Mouse (Mus musculus) embryonic fibroblast, embryonic 13.5 days (primary cell): ENCODE results near the gene Ddah1. TPM values are rescaled to one million over a fixed set of nuclear protein-coding genes. Genes with fewer than 3 reads are reported as not detected.
A peak's percentile ranks its signal among the peaks of the same experiment; 100 is the strongest.

Source experiments
- H3K27ac ChIP-seq: 2 replicates; pipeline ENCODE4 v1.5.1; 2012; ENCODE audit warnings: low read length, control low read depth, inconsistent platforms; ENCODE audit not compliant: insufficient read depth
- H3K4me1 ChIP-seq: 2 replicates; pipeline ENCODE4 v1.6.1; 2011; ENCODE audit warnings: low read length; ENCODE audit not compliant: control insufficient read depth, insufficient read depth
- H3K4me3 ChIP-seq: 2 replicates; pipeline ENCODE4 v1.5.1; 2011; ENCODE audit warnings: mild to moderate bottlenecking, control low read depth, low read length; ENCODE audit not compliant: insufficient read depth
- CTCF ChIP-seq: IDR thresholded peaks from 2 replicates; pipeline ENCODE4 v1.5.1; 2011; ENCODE audit warnings: mild to moderate bottlenecking, control low read depth, low read length, moderate library complexity, borderline replicate concordance; ENCODE audit not compliant: insufficient read depth
- POLR2A ChIP-seq: IDR thresholded peaks from 2 replicates; pipeline ENCODE4 v1.6.1; 2011; ENCODE audit warnings: low read depth, mild to moderate bottlenecking, control low read depth, low read length, moderate library complexity
- polyA plus RNA-seq: library from polyadenylated mRNA; stranded (reverse); fragments of >200 nt; gene quantifications from 2 replicates; pipeline ENCODE4 v1.2.4, GENCODE M21; 2011; ENCODE audit warnings: low read depth; ENCODE audit not compliant: missing spikeins, insufficient read length

Gene Ddah1
- polyA plus RNA-seq, 1 experiment, result 145 TPM

GRCm38 (mm10) chr3:145778406-145778922, 20.0 kb downstream of the Ddah1 start:
- Histone ChIP-seq H3K4me3 (no peak overlapping the region), H3K4me1 (peaks cover 13% of the 10 kb centered on the region), H3K27ac (peak overlapping the region; percentile 63)
- TF ChIP-seq POLR2A, result no peak
- TF ChIP-seq CTCF, result no peak

GRCm38 (mm10) chr3:145779279-145779973, 21.0 kb downstream of the Ddah1 start:
- Histone ChIP-seq H3K27ac (peak overlapping the region; percentile 63), H3K4me1 (peaks cover 13% of the 10 kb centered on the region), H3K4me3 (no peak overlapping the region)
- no peak for TF ChIP-seq CTCF
- TF ChIP-seq POLR2A, result no peak

- TF ChIP-seq CTCF (no peak), POLR2A (no peak)
- Histone ChIP-seq H3K4me1 (peaks cover 9% of the 10 kb centered on the region), H3K4me3 (no peak overlapping the region), H3K27ac (no peak overlapping the region)
Observed at GRCm38 (mm10) chr3:145780784-145781442, 22.4 kb downstream of the Ddah1 start.

GRCm38 (mm10) chr3:145785244-145785643, 26.8 kb downstream of the Ddah1 start:
- H3K4me3 ChIP-seq, result no peak overlapping the region
- no peak overlapping the region for H3K27ac ChIP-seq
- TF ChIP-seq POLR2A, result no peak
- no peak for TF ChIP-seq CTCF
- H3K4me1 ChIP-seq, result no peaks in the 10 kb centered on the region

GRCm38 (mm10) chr3:145787303-145787702, 28.8 kb downstream of the Ddah1 start:
- TF ChIP-seq CTCF (no peak), POLR2A (no peak)
- no peak overlapping the region for H3K27ac ChIP-seq
- no peaks in the 10 kb centered on the region for H3K4me1 ChIP-seq
- H3K4me3 ChIP-seq, result no peak overlapping the region

GRCm38 (mm10) chr3:145789114-145789513, 30.6 kb downstream of the Ddah1 start:
- Histone ChIP-seq H3K27ac (no peak overlapping the region), H3K4me3 (no peak overlapping the region), H3K4me1 (no peaks in the 10 kb centered on the region)
- no peak for TF ChIP-seq CTCF

- H3K4me3 ChIP-seq, result no peak overlapping the region
- H3K4me1 ChIP-seq, result no peaks in the 10 kb centered on the region
- no peak overlapping the region for H3K27ac ChIP-seq
- TF ChIP-seq CTCF (no peak), POLR2A (no peak)
Observed at GRCm38 (mm10) chr3:145790233-145790632, 31.8 kb downstream of the Ddah1 start.

GRCm38 (mm10) chr3:145790709-145791108, 32.2 kb downstream of the Ddah1 start:
- TF ChIP-seq CTCF (no peak), POLR2A (no peak)
- no peak overlapping the region for H3K4me3 ChIP-seq
- H3K4me1 ChIP-seq, result no peaks in the 10 kb centered on the region; the same call in 1 of the 2 replicates
- no peak overlapping the region for H3K27ac ChIP-seq

GRCm38 (mm10) chr3:145794355-145794754, 35.9 kb downstream of the Ddah1 start:
- TF ChIP-seq POLR2A, result no peak
- TF ChIP-seq CTCF, result no peak
- Histone ChIP-seq H3K27ac (no peak overlapping the region), H3K4me1 (peaks cover 8% of the 10 kb centered on the region), H3K4me3 (no peak overlapping the region)

GRCm38 (mm10) chr3:145795896-145796295, 37.4 kb downstream of the Ddah1 start:
- TF ChIP-seq CTCF (no peak), POLR2A (no peak)

More at GRCm38 (mm10) chr3:145795896-145796295, 37.4 kb downstream of the Ddah1 start:
- H3K4me1 ChIP-seq, result peaks cover 8% of the 10 kb centered on the region
- peak overlapping the region; percentile 82 for H3K27ac ChIP-seq
- no peak overlapping the region for H3K4me3 ChIP-seq
